Mouse (Mus musculus) liver, adult 2 months (tissue): ENCODE measurements around the gene 0610010F05Rik.

Source experiments
- CTCF ChIP-seq: fragments of 200-500 bp; IDR thresholded peaks from 2 replicates; pipeline ENCODE4 v1.5.1; 2011; ENCODE audit warnings: low read depth, low read length, control low read depth
- POLR2A ChIP-seq: fragments of 200-500 bp; IDR thresholded peaks from 2 replicates; pipeline ENCODE4 v1.6.1; 2011; ENCODE audit warnings: low read length, control low read depth; ENCODE audit not compliant: insufficient read depth; ENCODE audit errors: extremely low read depth

DNA sequence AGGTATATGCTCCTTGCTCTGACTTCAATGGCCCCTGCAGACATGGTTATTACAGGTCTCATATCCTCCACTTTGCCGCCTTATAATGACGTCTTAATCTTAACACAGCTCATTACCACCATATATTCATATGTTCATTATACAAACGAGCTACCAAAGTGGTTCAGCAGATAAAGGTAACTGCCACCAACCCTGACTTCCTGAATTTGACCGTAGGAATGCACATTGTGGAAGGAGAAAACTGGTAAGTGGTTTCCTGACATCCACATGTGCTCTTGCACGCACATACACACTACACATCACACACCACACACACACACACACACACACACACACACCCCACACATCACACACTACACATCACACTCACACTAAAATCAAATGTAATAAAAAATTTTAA lies 18.9 kb downstream of the 0610010F05Rik start:
- TF ChIP-seq CTCF (no peak), POLR2A (no peak)
